Mouse (Mus musculus) cerebellum, adult 2 months (tissue): ENCODE results near the gene Ispd.

Experiments used
- CTCF ChIP-seq: fragments of 200-500 bp; IDR thresholded peaks from 2 replicates; pipeline ENCODE4 v1.5.1; 2011; ENCODE audit warnings: low read depth, mild to moderate bottlenecking, control low read depth, low read length, moderate library complexity, borderline replicate concordance; ENCODE audit not compliant: insufficient read depth
- POLR2A ChIP-seq: fragments of 200-500 bp; IDR thresholded peaks from 2 replicates; pipeline ENCODE4 v1.6.1; 2011; ENCODE audit warnings: low read length, control low read depth, borderline replicate concordance; ENCODE audit not compliant: insufficient read depth

GRCm38 (mm10) chr12:36664783-36665182 lies 283.5 kb downstream of the Ispd start:
- TF ChIP-seq CTCF (no peak), POLR2A (no peak)
